Mouse (Mus musculus): ENCODE data around the gene Gstp1. TPM values are rescaled to one million over a fixed set of nuclear protein-coding genes. Genes with fewer than 3 reads are reported as not detected.
"Not testable (repeated sequence)": the region's sequence is repeated elsewhere in the genome, so short reads cannot be mapped to it uniquely, and the experiment has no call there.

Gstp1 gene
- polyA plus RNA-seq, 1 experiment = 451 TPM

DNA sequence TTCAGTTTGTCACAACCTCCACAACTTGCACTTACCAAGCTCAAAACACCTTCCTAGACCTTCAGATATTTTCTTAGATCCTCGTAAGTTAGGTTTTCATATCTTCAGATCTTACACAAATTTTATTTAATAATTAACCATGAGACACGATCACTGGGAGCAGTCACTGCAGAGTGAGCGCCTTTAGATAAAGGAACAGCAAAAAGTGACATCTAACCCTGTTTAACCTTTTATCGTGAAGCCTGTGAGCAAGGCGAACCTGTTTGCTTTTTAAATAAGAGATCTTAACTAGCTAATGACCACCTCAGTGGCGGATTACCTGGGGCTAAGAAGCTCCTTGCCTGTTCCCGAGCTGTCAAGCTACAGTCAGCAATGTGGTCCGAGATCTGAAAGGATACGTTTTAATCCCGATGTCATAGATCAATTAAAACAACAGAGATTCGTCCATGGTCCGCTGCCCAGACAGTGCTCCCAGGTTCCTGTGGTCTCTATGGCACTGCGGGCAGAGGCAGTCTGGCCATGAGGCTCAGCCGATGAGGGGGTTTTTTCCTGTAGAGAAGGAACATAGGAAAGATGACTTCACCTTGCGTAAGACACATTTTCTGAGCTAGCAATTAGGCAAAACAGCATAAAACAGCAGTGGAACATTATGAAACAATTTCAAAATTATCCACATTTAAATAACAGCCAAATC is 31.1 kb upstream of the Gstp1 start:
- Histone ChIP-seq H3K27ac (replicated peaks; ENCODE audit: low read depth, low read length) (no peak overlapping the region), H3K4me3 (ENCODE audit: insufficient read depth, low read depth, low read length) (no peak overlapping the region), H3K4me1 (ENCODE audit: control insufficient read depth, insufficient read depth, insufficient read length, low read length) (no peaks in the 10 kb centered on the region; the same call in 1 of the 2 replicates)

DNA sequence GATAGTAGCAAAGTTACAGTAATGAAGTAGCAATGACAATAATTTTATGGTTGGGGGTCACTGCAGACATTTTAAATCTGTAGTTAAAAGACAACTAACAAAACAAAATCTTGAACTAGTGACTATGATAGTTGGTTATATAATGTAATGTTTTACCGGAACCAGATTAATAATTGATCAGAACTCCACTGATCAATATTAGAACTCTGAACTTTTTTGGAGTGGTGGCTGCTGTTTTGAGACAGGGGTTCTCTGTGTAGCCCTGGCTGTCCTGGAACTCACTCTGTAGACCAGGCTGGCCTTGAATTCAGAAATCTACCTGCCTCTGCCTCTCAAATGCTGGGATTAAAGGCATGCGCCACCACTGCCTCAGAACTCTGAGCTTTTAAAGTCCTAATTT is 30.5 kb upstream of the Gstp1 start:
- not testable (repeated sequence) for H3K4me3 ChIP-seq (ENCODE audit: insufficient read depth, low read depth, low read length); H3K4me1 ChIP-seq (ENCODE audit: control insufficient read depth, insufficient read depth, insufficient read length, low read length); H3K27ac ChIP-seq (replicated peaks; ENCODE audit: low read depth, low read length)

DNA sequence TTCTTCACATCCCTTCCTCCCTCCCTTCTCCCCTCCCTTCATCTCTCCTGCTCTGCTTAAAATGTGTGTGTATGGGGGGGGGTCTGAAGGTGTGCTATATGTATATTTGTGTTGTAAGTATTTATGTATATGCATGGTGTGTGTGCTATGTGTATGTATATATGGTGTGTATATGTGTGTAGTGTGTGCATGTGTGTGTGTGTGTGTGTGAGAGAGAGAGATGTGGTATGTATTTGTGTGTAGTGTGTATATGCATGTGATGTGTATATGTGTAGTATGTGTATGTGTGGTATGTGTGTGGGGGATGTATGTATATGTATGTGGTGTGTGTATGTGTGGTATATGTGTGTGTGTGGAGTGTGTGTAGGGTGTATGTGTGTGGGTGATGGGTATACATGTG is 29.1 kb upstream of the Gstp1 start:
- Histone ChIP-seq H3K27ac (replicated peaks; ENCODE audit: low read depth, low read length) (no peak overlapping the region), H3K4me1 (ENCODE audit: control insufficient read depth, insufficient read depth, insufficient read length, low read length) (no peaks in the 10 kb centered on the region; the same call in 1 of the 2 replicates), H3K4me3 (ENCODE audit: insufficient read depth, low read depth, low read length) (no peak overlapping the region)

DNA sequence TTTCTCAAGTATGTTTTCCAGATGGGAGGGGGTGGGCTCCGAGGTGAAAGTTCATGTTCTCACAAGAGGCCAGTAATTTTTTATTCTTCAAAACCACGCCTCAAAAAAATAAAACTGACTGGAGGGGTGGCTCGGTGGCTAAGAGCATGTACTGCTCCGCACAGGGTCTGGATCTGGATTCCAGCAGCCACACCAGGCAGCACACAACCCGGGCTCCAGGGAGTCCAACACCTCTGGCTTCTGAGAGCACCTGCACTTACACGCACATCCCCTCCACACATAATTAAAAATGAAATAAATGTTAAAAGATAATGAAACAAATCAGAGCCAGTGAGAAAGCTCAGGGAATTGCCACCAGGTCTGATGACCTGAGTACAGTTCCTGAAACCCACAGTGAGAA is 28.5 kb upstream of the Gstp1 start:
- Histone ChIP-seq H3K4me1 (ENCODE audit: control insufficient read depth, insufficient read depth, insufficient read length, low read length) (no peaks in the 10 kb centered on the region; the same call in 1 of the 2 replicates), H3K4me3 (ENCODE audit: insufficient read depth, low read depth, low read length) (no peak overlapping the region), H3K27ac (replicated peaks; ENCODE audit: low read depth, low read length) (no peak overlapping the region)

DNA sequence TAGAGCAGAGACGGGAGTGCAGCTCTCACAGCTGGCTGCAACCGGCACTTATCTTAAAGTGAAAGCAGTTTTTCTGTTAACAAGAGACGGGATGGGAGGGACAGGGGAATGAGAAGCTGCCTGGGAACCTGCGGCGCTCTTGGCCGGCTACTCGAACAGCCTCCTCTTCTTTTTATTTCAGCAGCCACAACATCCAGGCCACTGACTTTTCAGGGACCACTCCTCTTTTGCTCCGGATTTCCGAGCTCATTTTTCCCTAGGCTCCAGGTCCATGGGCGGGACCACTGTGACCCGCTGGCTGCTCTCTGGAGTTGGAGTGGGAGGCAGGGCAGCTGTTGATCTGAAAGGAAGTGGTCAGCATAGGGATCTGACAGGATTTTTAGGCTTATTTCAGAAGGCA is 26.7 kb upstream of the Gstp1 start:
- not testable (repeated sequence) for H3K4me1 ChIP-seq (ENCODE audit: control insufficient read depth, insufficient read depth, insufficient read length, low read length); H3K4me3 ChIP-seq (ENCODE audit: insufficient read depth, low read depth, low read length); H3K27ac ChIP-seq (replicated peaks; ENCODE audit: low read depth, low read length)

DNA sequence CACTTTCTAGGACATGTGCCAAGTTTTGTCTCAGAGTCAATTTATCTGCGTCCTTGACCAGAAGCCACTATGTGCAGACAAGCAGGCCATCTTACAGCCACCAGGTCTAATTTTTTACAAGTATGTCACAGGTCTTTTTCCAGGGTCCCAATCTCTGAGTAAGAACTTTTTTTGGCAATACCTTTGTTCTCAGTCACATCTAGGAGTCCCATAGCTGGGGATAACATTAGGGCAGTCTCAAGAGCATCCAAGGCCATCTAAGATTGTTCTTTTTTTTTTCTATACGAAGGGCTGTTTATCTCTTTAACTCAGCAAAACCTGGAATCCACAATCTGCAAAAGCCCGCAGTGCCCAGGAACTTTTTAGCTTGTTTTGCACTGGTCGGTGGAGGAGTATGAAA is 25.6 kb upstream of the Gstp1 start:
- not testable (repeated sequence) for H3K4me3 ChIP-seq (ENCODE audit: insufficient read depth, low read depth, low read length)
- Histone ChIP-seq H3K4me1 (ENCODE audit: control insufficient read depth, insufficient read depth, insufficient read length, low read length) (peaks cover 11% of the 10 kb centered on the region), H3K27ac (replicated peaks; ENCODE audit: low read depth, low read length) (peak overlapping the region; percentile 24; the same call in 1 of the 2 replicates)

DNA sequence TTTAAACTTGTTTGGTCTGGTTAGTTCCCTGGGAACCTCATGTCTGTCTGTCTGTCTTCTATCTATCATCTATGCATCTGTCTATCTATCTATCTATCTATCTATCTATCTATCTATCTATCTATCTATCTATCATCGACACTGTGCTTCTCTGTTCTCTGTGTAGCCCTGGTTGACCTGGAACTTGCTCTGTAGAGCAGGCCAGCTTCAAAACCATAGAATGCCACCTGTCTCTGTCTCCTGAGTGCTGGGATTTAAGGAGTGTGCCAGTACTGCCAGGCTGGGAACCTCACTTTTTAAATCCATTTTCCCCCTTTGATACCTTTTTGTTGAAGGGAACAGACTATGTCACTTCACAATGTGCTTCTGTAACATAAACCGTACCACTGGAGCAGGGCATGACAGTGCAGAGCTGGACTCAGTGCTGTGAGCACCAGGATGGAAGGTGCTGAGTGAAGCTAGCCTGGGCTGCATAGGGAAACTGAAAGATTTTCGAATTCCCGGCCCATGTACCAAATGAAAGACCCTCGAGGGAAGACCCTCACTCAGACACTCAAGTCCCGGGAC is 23.2 kb upstream of the Gstp1 start:
- Histone ChIP-seq H3K4me1 (ENCODE audit: control insufficient read depth, insufficient read depth, insufficient read length, low read length) (peaks cover 11% of the 10 kb centered on the region), H3K27ac (replicated peaks; ENCODE audit: low read depth, low read length) (peak overlapping the region; percentile 64), H3K4me3 (ENCODE audit: insufficient read depth, low read depth, low read length) (no peak overlapping the region)

DNA sequence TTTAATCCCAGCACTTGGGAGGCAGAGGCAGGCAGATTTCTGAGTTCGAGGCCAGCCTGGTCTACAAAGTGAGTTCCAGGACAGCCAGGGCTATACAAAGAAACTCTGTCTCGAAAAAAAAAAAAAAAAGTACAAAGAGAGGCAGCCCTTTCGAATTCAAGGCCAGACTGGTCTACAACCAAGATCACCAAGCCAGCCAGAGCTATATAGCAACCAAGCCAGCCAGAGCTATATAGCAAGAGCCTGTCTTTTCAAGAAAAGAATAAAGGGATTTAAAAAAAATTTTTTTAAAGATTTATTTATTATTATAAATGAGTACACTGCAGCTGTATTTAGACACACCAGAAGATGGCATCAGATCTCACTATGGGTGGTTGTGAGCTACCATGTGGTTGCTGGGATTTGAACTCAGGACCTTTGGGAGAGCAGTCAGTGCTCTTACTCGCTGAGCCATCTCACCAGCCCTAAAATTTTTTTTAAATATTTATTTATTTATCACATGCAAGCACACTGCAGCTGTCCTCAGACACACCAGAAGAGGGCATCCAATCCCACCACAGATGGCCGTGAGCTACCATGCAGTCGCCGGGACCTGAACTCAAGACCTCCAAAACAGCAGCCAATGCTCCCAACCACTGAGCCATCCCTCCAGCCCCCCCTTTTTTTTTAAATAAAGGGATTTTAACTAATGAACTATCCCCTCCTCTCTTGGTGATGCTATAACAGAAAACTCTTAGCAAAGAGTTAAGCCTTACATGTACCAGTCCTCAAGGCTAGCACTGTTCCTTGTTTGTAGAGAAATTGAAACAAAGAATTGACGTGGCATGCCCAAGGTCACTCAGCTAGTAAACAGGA is 22.5 kb upstream of the Gstp1 start:
- peaks cover 14% of the 10 kb centered on the region for H3K4me1 ChIP-seq (ENCODE audit: control insufficient read depth, insufficient read depth, insufficient read length, low read length)
- H3K4me3 ChIP-seq (ENCODE audit: insufficient read depth, low read depth, low read length); H3K27ac ChIP-seq (replicated peaks; ENCODE audit: low read depth, low read length): not testable (repeated sequence)

DNA sequence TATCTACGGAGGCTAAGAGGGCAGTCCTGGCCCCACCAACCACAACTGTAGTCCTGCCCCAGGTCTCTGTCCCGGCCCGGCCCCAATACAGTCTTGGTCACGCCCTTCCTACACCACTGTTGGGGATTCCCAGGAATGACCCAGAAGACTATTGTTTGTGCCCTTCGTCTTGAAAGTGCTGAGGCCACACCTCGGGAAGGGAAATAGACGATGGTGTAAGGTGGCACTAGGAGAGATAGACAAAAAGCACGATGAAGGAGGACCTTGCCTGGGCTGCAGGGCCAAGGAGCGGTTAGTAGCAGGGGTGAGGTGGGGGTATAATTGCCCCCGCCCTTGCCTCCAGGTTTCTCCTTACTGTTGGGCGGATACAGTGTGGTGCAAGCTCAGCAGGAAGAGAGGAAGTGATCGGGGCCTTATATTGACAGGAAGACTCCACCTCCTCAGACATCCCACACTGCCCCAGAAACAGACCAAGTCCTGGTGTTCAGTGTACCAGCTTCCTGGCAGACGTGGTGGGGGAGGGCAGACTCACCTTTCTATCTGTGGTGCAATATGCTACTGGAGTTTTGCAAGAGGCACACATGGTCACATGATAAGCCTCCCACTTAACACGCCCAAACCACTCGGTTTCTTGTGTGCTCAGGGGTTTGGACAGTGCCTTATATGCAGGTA is 21.4 kb upstream of the Gstp1 start, which contains the start of gene Gstp3:
TSS of gene Gstp3 (minus strand) at position 501 of the 672 bp plus-strand sequence.
- Histone ChIP-seq H3K27ac (replicated peaks; ENCODE audit: low read depth, low read length) (no peak within 1 kb of the TSS), H3K4me1 (ENCODE audit: control insufficient read depth, insufficient read depth, insufficient read length, low read length) (peaks cover 16% of the 10 kb centered on the region), H3K4me3 (ENCODE audit: insufficient read depth, low read depth, low read length) (no peak within 1 kb of the TSS)

DNA sequence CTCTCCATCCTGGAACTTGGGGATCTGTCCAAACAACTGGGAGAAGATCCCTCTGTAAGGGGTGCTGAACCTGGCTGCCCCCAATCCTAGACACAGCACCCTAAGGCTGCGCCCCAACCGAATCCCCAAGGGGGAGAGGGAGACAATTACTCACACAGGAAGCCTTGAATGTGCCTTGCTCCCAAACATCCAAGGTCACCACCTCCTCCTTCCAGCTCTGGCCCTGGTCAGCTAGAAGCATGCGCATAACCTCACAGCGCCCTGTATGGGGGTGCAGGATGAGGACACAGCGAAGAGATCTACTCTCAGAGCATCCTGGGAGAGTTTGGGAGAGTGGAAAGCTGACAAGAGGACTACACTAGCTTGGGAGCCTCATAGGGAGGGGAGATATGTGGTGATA is 20.8 kb upstream of the Gstp1 start:
- Histone ChIP-seq H3K27ac (replicated peaks; ENCODE audit: low read depth, low read length) (no peak overlapping the region), H3K4me3 (ENCODE audit: insufficient read depth, low read depth, low read length) (no peak overlapping the region), H3K4me1 (ENCODE audit: control insufficient read depth, insufficient read depth, insufficient read length, low read length) (peaks cover 16% of the 10 kb centered on the region)

DNA sequence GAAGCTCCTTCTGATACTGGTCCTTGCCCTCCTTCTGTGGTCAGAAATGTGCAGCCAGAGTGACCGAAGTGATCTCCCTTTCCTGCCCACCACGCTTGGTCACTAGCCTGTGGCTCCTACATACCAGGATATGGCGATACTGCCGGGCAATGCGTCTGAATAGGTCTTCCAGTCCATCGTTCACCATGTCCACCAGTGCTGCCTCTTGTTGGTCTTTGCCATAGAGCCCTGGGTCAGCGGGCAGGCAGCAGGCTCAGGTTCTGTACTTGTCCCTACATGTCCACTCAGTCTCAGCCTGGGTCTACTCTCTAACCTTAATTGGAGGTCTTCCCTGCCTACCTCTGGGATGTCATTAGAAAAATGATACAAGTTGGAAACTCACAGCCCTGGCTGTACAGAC is 20.2 kb upstream of the Gstp1 start:
- Histone ChIP-seq H3K27ac (replicated peaks; ENCODE audit: low read depth, low read length) (no peak overlapping the region), H3K4me3 (ENCODE audit: insufficient read depth, low read depth, low read length) (no peak overlapping the region), H3K4me1 (ENCODE audit: control insufficient read depth, insufficient read depth, insufficient read length, low read length) (peaks cover 16% of the 10 kb centered on the region)

DNA sequence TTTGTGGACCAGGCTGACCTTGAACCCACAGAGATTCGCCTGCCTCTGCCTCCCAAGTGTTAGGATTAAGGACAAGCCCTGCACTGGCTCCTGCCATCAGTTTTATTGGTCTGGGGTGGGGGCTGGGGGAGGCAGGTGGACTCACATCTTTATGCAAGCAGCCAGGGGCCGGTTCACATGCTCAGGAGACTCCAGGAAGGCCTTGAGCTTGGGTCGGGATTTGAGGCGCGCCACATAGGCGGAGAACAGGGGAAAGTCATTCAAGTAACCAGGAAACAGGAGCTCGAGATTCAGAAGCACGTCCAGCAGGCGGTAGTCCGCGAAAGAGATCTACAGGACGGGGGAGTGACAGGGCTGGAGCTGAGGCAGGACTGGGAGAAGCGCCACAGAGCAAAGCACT is 19.6 kb upstream of the Gstp1 start:
- no peak overlapping the region for H3K4me3 ChIP-seq (ENCODE audit: insufficient read depth, low read depth, low read length)
- H3K27ac ChIP-seq (replicated peaks; ENCODE audit: low read depth, low read length) = no peak overlapping the region
- H3K4me1 ChIP-seq (ENCODE audit: control insufficient read depth, insufficient read depth, insufficient read length, low read length) = peaks cover 16% of the 10 kb centered on the region

DNA sequence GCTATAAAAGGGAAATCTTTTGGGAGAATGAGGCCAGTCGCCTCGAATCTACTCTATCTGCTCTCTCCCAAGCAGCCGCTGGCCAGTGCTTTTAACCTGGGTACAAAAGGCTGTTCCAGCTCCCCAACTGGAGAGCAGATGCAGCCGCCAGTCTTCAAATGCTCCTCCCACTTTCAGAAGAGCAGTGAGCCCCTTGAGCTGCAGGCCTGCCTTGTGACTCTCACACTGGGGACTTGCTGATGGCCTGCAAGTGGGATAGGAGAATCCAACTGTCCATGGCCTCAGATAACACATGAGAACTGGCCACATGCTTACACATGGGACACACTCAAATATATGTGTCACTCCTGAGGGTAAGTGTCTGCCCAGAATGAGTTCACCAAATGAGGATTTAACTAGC is 18.9 kb upstream of the Gstp1 start:
- Histone ChIP-seq H3K4me1 (ENCODE audit: control insufficient read depth, insufficient read depth, insufficient read length, low read length) (peaks cover 16% of the 10 kb centered on the region), H3K4me3 (ENCODE audit: insufficient read depth, low read depth, low read length) (no peak overlapping the region), H3K27ac (replicated peaks; ENCODE audit: low read depth, low read length) (no peak overlapping the region)

DNA sequence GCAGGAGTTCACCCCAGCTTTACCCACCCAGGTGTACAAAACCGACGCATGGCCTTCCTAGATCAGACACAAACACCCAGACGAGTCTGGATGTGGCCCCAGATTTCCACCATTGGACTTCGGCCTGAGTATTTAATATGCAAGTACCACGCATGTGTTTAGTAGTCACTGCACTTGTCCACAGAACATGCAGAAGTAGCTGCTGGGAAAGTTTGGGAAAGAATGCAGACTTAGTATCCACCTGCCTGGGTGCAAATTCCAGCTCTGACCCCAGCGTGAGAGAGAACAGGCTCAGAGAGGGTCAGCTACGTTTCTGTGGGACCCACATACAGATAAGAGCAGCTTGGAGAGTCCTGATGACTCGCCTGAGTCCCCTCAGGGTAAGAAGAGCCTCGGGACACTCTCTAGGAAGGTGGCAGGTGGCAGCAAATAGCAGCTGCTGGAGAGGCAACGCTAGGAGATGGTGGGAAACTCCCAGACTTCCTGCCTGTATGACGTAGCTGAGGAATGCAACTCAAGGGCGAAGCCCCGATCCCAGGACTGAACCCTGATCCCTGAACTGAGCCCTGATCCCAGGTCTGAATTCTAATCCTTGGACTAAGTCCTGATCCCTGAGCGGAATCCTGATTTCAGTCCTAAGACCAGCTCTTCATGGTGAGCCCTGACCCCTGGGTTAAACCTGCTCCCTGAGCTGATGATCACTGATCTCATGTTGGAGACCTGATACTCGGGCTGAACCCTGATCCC is 18.3 kb upstream of the Gstp1 start:
- Histone ChIP-seq H3K4me3 (ENCODE audit: insufficient read depth, low read depth, low read length) (no peak overlapping the region), H3K4me1 (ENCODE audit: control insufficient read depth, insufficient read depth, insufficient read length, low read length) (peaks cover 16% of the 10 kb centered on the region), H3K27ac (replicated peaks; ENCODE audit: low read depth, low read length) (no peak overlapping the region)
